Mouse (Mus musculus) kidney, embryonic 15.5 days (tissue): ENCODE measurements around the gene Zfp213. TPM values are rescaled to one million over a fixed set of nuclear protein-coding genes. Genes with fewer than 3 reads are reported as not detected.

Source experiments
- ATAC-seq: fragments of 200-750 bp; cut with Nextera tagmentation; replicated peaks from 2 replicates; pipeline ENCODE4 v1.8.0; 2017; ENCODE audit warnings: moderate TSS enrichment; ENCODE audit not compliant: low FRiP score
- H3K27ac ChIP-seq: fragments of 300-500 bp; sonication (generic); 2 replicates; pipeline ENCODE4 v1.5.1; 2015; ENCODE audit warnings: mild to moderate bottlenecking, inconsistent platforms
- H3K27me3 ChIP-seq: fragments of 300-500 bp; sonication (generic); 2 replicates; pipeline ENCODE4 v1.6.1; 2015; ENCODE audit warnings: inconsistent platforms
- H3K36me3 ChIP-seq: fragments of 300-500 bp; sonication (generic); 2 replicates; pipeline ENCODE4 v1.6.1; 2015; ENCODE audit warnings: inconsistent platforms
- H3K4me1 ChIP-seq: fragments of 300-500 bp; sonication (generic); 2 replicates; pipeline ENCODE4 v1.6.1; 2015; ENCODE audit warnings: inconsistent platforms
- H3K4me2 ChIP-seq: fragments of 300-500 bp; sonication (generic); 2 replicates; pipeline ENCODE4 v1.6.1; 2015; ENCODE audit warnings: moderate library complexity, mild to moderate bottlenecking, inconsistent platforms
- H3K4me3 ChIP-seq: fragments of 300-500 bp; sonication (generic); replicated peaks from 2 replicates; pipeline ENCODE4 v1.5.1; 2015; ENCODE audit warnings: mild to moderate bottlenecking, inconsistent platforms
- H3K9ac ChIP-seq: fragments of 300-500 bp; sonication (generic); 2 replicates; pipeline ENCODE4 v1.6.1; 2015; ENCODE audit warnings: mild to moderate bottlenecking, inconsistent platforms
- H3K9me3 ChIP-seq: fragments of 300-500 bp; sonication (generic); replicated peaks from 2 replicates; pipeline ENCODE4 v1.6.1; 2016; ENCODE audit warnings: inconsistent platforms
- WGBS: fragments of 180-500 bp; shearing (Covaris S2); methylation state at CpG from one replicate; pipeline ENCODE4 v1.1.7; 2015; ENCODE audit warnings: mixed read lengths; 5-methylcytosine and 5-hydroxymethylcytosine counted together
- polyA plus RNA-seq: library from polyadenylated mRNA; unstranded; fragments of >200 nt; fragmentation: Nextera tagmentation; extraction: Ambion mirVana; gene quantifications from 2 replicates; pipeline ENCODE4 v1.2.1, GENCODE M21; 2015

Gene Zfp213
- 20.9 and 22.8 TPM in 2 replicates for polyA plus RNA-seq

- Histone ChIP-seq H3K9me3 (no peaks in the 10 kb centered on the region), H3K4me2 (peak within 1 kb of the TSS; percentile 70), H3K4me1 (peaks cover 16% of the 10 kb centered on the region), H3K36me3 (peaks cover 28% of the 10 kb centered on the region), H3K27me3 (no peaks in the 10 kb centered on the region), H3K4me3 (peak within 1 kb of the TSS; percentile 65), H3K27ac (peak within 1 kb of the TSS; percentile 95), H3K9ac (peak within 1 kb of the TSS; percentile 79)
- ATAC-seq = peak; percentile 97
- under 1% methylated on average over 52 of the region's 59 CpGs for WGBS
Observed at GRCm38 (mm10) chr17:23563595-23564367, at the start of gene Zfp213. Zfp213 (minus strand) TSS chr17:23564238.

GRCm38 (mm10) chr17:23610361-23610800 is 46.3 kb upstream of the Zfp213 start:
- Histone ChIP-seq H3K9me3 (no peaks in the 10 kb centered on the region), H3K9ac (no peak overlapping the region), H3K4me2 (no peak overlapping the region), H3K36me3 (no peaks in the 10 kb centered on the region), H3K4me1 (no peaks in the 10 kb centered on the region), H3K27ac (no peak overlapping the region), H3K27me3 (no peaks in the 10 kb centered on the region), H3K4me3 (no peak overlapping the region)
- peak; percentile 81 for ATAC-seq
- 83% methylated on average over 28 of the region's 28 CpGs for WGBS

GRCm38 (mm10) chr17:23609612-23610011 is 45.6 kb upstream of the Zfp213 start:
- WGBS = 95% methylated on average over 24 of the region's 24 CpGs
- Histone ChIP-seq H3K4me2 (no peak overlapping the region), H3K27me3 (no peaks in the 10 kb centered on the region), H3K4me1 (no peaks in the 10 kb centered on the region), H3K36me3 (no peaks in the 10 kb centered on the region), H3K27ac (no peak overlapping the region), H3K9me3 (no peaks in the 10 kb centered on the region), H3K9ac (no peak overlapping the region), H3K4me3 (no peak overlapping the region)
- no peak for ATAC-seq

- peaks cover 14% of the 10 kb centered on the region; the same call in 1 of the 2 replicates for H3K4me1 ChIP-seq
- no peak for ATAC-seq
- H3K27ac ChIP-seq = no peak overlapping the region
- no peaks in the 10 kb centered on the region for H3K9me3 ChIP-seq
- 86% methylated on average over 8 of the region's 8 CpGs for WGBS
- H3K9ac ChIP-seq = no peak overlapping the region
- no peak overlapping the region for H3K4me2 ChIP-seq
- no peaks in the 10 kb centered on the region for H3K36me3 ChIP-seq
- no peak overlapping the region for H3K4me3 ChIP-seq
- H3K27me3 ChIP-seq = no peaks in the 10 kb centered on the region
Observed at GRCm38 (mm10) chr17:23605220-23605619, 41.2 kb upstream of the Zfp213 start.

- 85% methylated on average over 7 of the region's 7 CpGs for WGBS
- H3K27me3 ChIP-seq = no peaks in the 10 kb centered on the region
Observed at GRCm38 (mm10) chr17:23604394-23604793, 40.4 kb upstream of the Zfp213 start.

GRCm38 (mm10) chr17:23603542-23603941 is 39.5 kb upstream of the Zfp213 start:
- peaks cover 26% of the 10 kb centered on the region for H3K4me1 ChIP-seq
- no peaks in the 10 kb centered on the region for H3K36me3 ChIP-seq
- no peak overlapping the region for H3K9ac ChIP-seq
- H3K4me2 ChIP-seq = no peak overlapping the region
- 58% methylated on average over 2 of the region's 2 CpGs for WGBS
- H3K27ac ChIP-seq = no peak overlapping the region
- H3K27me3 ChIP-seq = no peaks in the 10 kb centered on the region
- H3K4me3 ChIP-seq = no peak overlapping the region
- ATAC-seq = no peak
- H3K9me3 ChIP-seq = no peaks in the 10 kb centered on the region

More at GRCm38 (mm10) chr17:23604394-23604793, 40.4 kb upstream of the Zfp213 start:
- Histone ChIP-seq H3K4me1 (peaks cover 22% of the 10 kb centered on the region), H3K36me3 (no peaks in the 10 kb centered on the region), H3K27ac (no peak overlapping the region), H3K9me3 (no peaks in the 10 kb centered on the region), H3K4me3 (no peak overlapping the region), H3K4me2 (no peak overlapping the region), H3K9ac (no peak overlapping the region)
- ATAC-seq = no peak

GRCm38 (mm10) chr17:23603077-23603476 is 39.0 kb upstream of the Zfp213 start:
- Histone ChIP-seq H3K9me3 (no peaks in the 10 kb centered on the region), H3K4me1 (peaks cover 28% of the 10 kb centered on the region), H3K36me3 (no peaks in the 10 kb centered on the region), H3K4me2 (no peak overlapping the region), H3K27me3 (no peaks in the 10 kb centered on the region), H3K27ac (no peak overlapping the region), H3K9ac (no peak overlapping the region), H3K4me3 (no peak overlapping the region)
- no peak for ATAC-seq
- 34% methylated on average over 8 of the region's 8 CpGs for WGBS

- no peak overlapping the region for H3K9ac ChIP-seq
- no peak overlapping the region for H3K27ac ChIP-seq
- no peak overlapping the region for H3K4me2 ChIP-seq
- H3K4me3 ChIP-seq = no peak overlapping the region
- H3K27me3 ChIP-seq = no peaks in the 10 kb centered on the region
- no peaks in the 10 kb centered on the region for H3K9me3 ChIP-seq
- H3K4me1 ChIP-seq = peaks cover 28% of the 10 kb centered on the region
- WGBS = 38% methylated on average over 10 of the region's 10 CpGs
- ATAC-seq = no peak
- no peaks in the 10 kb centered on the region for H3K36me3 ChIP-seq
Observed at GRCm38 (mm10) chr17:23601836-23602585, 38.0 kb upstream of the Zfp213 start.

- Histone ChIP-seq H3K27me3 (no peaks in the 10 kb centered on the region), H3K9me3 (no peaks in the 10 kb centered on the region), H3K4me1 (peaks cover 28% of the 10 kb centered on the region), H3K9ac (no peak within 1 kb of the TSS), H3K4me3 (peak within 1 kb of the TSS; percentile 50), H3K4me2 (peak within 1 kb of the TSS; percentile 79), H3K36me3 (no peaks in the 10 kb centered on the region), H3K27ac (peak within 1 kb of the TSS; percentile 94)
- 53% methylated on average over 15 of the region's 15 CpGs for WGBS
- ATAC-seq = no peak
Observed at GRCm38 (mm10) chr17:23600641-23601622, 36.9 kb upstream of the Zfp213 start, which contains the start of gene Zscan10. Zscan10 (plus strand) TSS chr17:23600856.

GRCm38 (mm10) chr17:23599605-23600063 is 35.6 kb upstream of the Zfp213 start:
- H3K4me1 ChIP-seq = peaks cover 28% of the 10 kb centered on the region
- H3K9ac ChIP-seq = peak overlapping the region; percentile 48
- peak overlapping the region; percentile 94 for H3K27ac ChIP-seq
- no peak for ATAC-seq
- H3K27me3 ChIP-seq = no peaks in the 10 kb centered on the region
- H3K4me2 ChIP-seq = peak overlapping the region; percentile 79
- H3K9me3 ChIP-seq = no peaks in the 10 kb centered on the region
- no peaks in the 10 kb centered on the region for H3K36me3 ChIP-seq
- peak overlapping the region; percentile 50 for H3K4me3 ChIP-seq
- WGBS = 42% methylated on average over 7 of the region's 7 CpGs
